Mouse (Mus musculus): ENCODE measurements around the gene Arhgap18. TPM values are rescaled to one million over a fixed set of nuclear protein-coding genes. Genes with fewer than 3 reads are reported as not detected.

The Arhgap18 gene
- polyA plus RNA-seq, 1 experiment from 2014 or later: 25.4 TPM

- no peak overlapping the region for H3K4me3 ChIP-seq (ENCODE audit: low read depth, low read length)
- H3K9me3 ChIP-seq (replicated peaks; ENCODE audit: control insufficient read depth, low read length): no peaks in the 10 kb centered on the region
- H3K9ac ChIP-seq (replicated peaks; ENCODE audit: low read length): no peak overlapping the region
- H3K4me2 ChIP-seq (ENCODE audit: low read depth, low read length): no peak overlapping the region
- no peak for DNase-seq (ENCODE audit: low spot score)
- H3K27me3 ChIP-seq (ENCODE audit: control insufficient read depth, insufficient read depth, low read length): no peaks in the 10 kb centered on the region
- H3K36me3 ChIP-seq (replicated peaks; ENCODE audit: control insufficient read depth, insufficient read depth, low read depth, low read length): no peaks in the 10 kb centered on the region
- 92% methylated on average over 8 of the region's 8 CpGs for WGBS
- H3K27ac ChIP-seq (replicated peaks; ENCODE audit: low read depth, low read length): no peak overlapping the region
- no peaks in the 10 kb centered on the region for H3K4me1 ChIP-seq (ENCODE audit: control insufficient read depth, insufficient read depth, low read length)
- no peak for ATAC-seq (replicated peaks; ENCODE audit: insufficient number of reproducible peaks, low FRiP score, low TSS enrichment, low read depth)
Observed at GRCm38 (mm10) chr10:26793013-26793412, 39.8 kb downstream of the Arhgap18 start.

GRCm38 (mm10) chr10:26796432-26797286 is 43.4 kb downstream of the Arhgap18 start:
- no peaks in the 10 kb centered on the region for H3K9me3 ChIP-seq (replicated peaks; ENCODE audit: control insufficient read depth, low read length)
- 64% methylated on average over 10 of the region's 10 CpGs for WGBS
- H3K9ac ChIP-seq (replicated peaks; ENCODE audit: low read length): no peak overlapping the region
- H3K27ac ChIP-seq (replicated peaks; ENCODE audit: low read depth, low read length): no peak overlapping the region
- ATAC-seq (replicated peaks; ENCODE audit: insufficient number of reproducible peaks, low FRiP score, low TSS enrichment, low read depth): no peak
- H3K4me1 ChIP-seq (ENCODE audit: control insufficient read depth, insufficient read depth, low read length): no peaks in the 10 kb centered on the region
- H3K36me3 ChIP-seq (replicated peaks; ENCODE audit: control insufficient read depth, insufficient read depth, low read depth, low read length): no peaks in the 10 kb centered on the region
- no peak for DNase-seq (ENCODE audit: low spot score)
- no peak overlapping the region for H3K4me3 ChIP-seq (ENCODE audit: low read depth, low read length)
- H3K4me2 ChIP-seq (ENCODE audit: low read depth, low read length): no peak overlapping the region
- H3K27me3 ChIP-seq (ENCODE audit: control insufficient read depth, insufficient read depth, low read length): no peaks in the 10 kb centered on the region

GRCm38 (mm10) chr10:26797287-26797672 is 44.1 kb downstream of the Arhgap18 start:
- no peak overlapping the region for H3K27ac ChIP-seq (replicated peaks; ENCODE audit: low read depth, low read length)
- H3K4me3 ChIP-seq (ENCODE audit: low read depth, low read length): no peak overlapping the region
- H3K36me3 ChIP-seq (replicated peaks; ENCODE audit: control insufficient read depth, insufficient read depth, low read depth, low read length): no peaks in the 10 kb centered on the region
- H3K4me1 ChIP-seq (ENCODE audit: control insufficient read depth, insufficient read depth, low read length): no peaks in the 10 kb centered on the region
- H3K9me3 ChIP-seq (replicated peaks; ENCODE audit: control insufficient read depth, low read length): no peaks in the 10 kb centered on the region
- ATAC-seq (replicated peaks; ENCODE audit: insufficient number of reproducible peaks, low FRiP score, low TSS enrichment, low read depth): no peak
- no peak overlapping the region for H3K9ac ChIP-seq (replicated peaks; ENCODE audit: low read length)
- DNase-seq (ENCODE audit: low spot score): no peak
- 94% methylated on average over 7 of the region's 7 CpGs for WGBS
- H3K27me3 ChIP-seq (ENCODE audit: control insufficient read depth, insufficient read depth, low read length): no peaks in the 10 kb centered on the region
- H3K4me2 ChIP-seq (ENCODE audit: low read depth, low read length): no peak overlapping the region

- H3K9me3 ChIP-seq (replicated peaks; ENCODE audit: control insufficient read depth, low read length): no peaks in the 10 kb centered on the region
- no peak overlapping the region for H3K4me3 ChIP-seq (ENCODE audit: low read depth, low read length)
- no peak overlapping the region for H3K27ac ChIP-seq (replicated peaks; ENCODE audit: low read depth, low read length)
- DNase-seq (ENCODE audit: low spot score) (no peak), ATAC-seq (replicated peaks; ENCODE audit: insufficient number of reproducible peaks, low FRiP score, low TSS enrichment, low read depth) (no peak)
- H3K27me3 ChIP-seq (ENCODE audit: control insufficient read depth, insufficient read depth, low read length): no peaks in the 10 kb centered on the region
- no peak overlapping the region for H3K9ac ChIP-seq (replicated peaks; ENCODE audit: low read length)
- H3K36me3 ChIP-seq (replicated peaks; ENCODE audit: control insufficient read depth, insufficient read depth, low read depth, low read length): no peaks in the 10 kb centered on the region
- 78% methylated on average over 10 of the region's 10 CpGs for WGBS
- no peaks in the 10 kb centered on the region for H3K4me1 ChIP-seq (ENCODE audit: control insufficient read depth, insufficient read depth, low read length)
- no peak overlapping the region for H3K4me2 ChIP-seq (ENCODE audit: low read depth, low read length)
Observed at GRCm38 (mm10) chr10:26798752-26799411, 45.7 kb downstream of the Arhgap18 start.

- no peak for ATAC-seq (replicated peaks; ENCODE audit: insufficient number of reproducible peaks, low FRiP score, low TSS enrichment, low read depth)
- DNase-seq (ENCODE audit: low spot score): no peak
Observed at GRCm38 (mm10) chr10:26799562-26800051, 46.4 kb downstream of the Arhgap18 start.

GRCm38 (mm10) chr10:26804351-26804983 is 51.2 kb downstream of the Arhgap18 start:
- ATAC-seq (replicated peaks; ENCODE audit: insufficient number of reproducible peaks, low FRiP score, low TSS enrichment, low read depth) (no peak), DNase-seq (ENCODE audit: low spot score) (no peak)
- Histone ChIP-seq H3K9me3 (replicated peaks; ENCODE audit: control insufficient read depth, low read length) (no peaks in the 10 kb centered on the region), H3K4me1 (ENCODE audit: control insufficient read depth, insufficient read depth, low read length) (no peaks in the 10 kb centered on the region), H3K9ac (replicated peaks; ENCODE audit: low read length) (no peak overlapping the region), H3K27me3 (ENCODE audit: control insufficient read depth, insufficient read depth, low read length) (no peaks in the 10 kb centered on the region), H3K36me3 (replicated peaks; ENCODE audit: control insufficient read depth, insufficient read depth, low read depth, low read length) (no peaks in the 10 kb centered on the region), H3K4me2 (ENCODE audit: low read depth, low read length) (no peak overlapping the region), H3K4me3 (ENCODE audit: low read depth, low read length) (no peak overlapping the region), H3K27ac (replicated peaks; ENCODE audit: low read depth, low read length) (no peak overlapping the region)
- 55% methylated on average over 5 of the region's 5 CpGs for WGBS

More at GRCm38 (mm10) chr10:26799562-26800051, 46.4 kb downstream of the Arhgap18 start:
- WGBS: 71% methylated on average over 5 of the region's 5 CpGs
- no peak overlapping the region for H3K4me2 ChIP-seq (ENCODE audit: low read depth, low read length)
- H3K4me3 ChIP-seq (ENCODE audit: low read depth, low read length): no peak overlapping the region
- H3K4me1 ChIP-seq (ENCODE audit: control insufficient read depth, insufficient read depth, low read length): no peaks in the 10 kb centered on the region
- H3K27me3 ChIP-seq (ENCODE audit: control insufficient read depth, insufficient read depth, low read length): no peaks in the 10 kb centered on the region
- no peaks in the 10 kb centered on the region for H3K9me3 ChIP-seq (replicated peaks; ENCODE audit: control insufficient read depth, low read length)
- H3K36me3 ChIP-seq (replicated peaks; ENCODE audit: control insufficient read depth, insufficient read depth, low read depth, low read length): no peaks in the 10 kb centered on the region
- no peak overlapping the region for H3K27ac ChIP-seq (replicated peaks; ENCODE audit: low read depth, low read length)
- H3K9ac ChIP-seq (replicated peaks; ENCODE audit: low read length): no peak overlapping the region

GRCm38 (mm10) chr10:26805007-26805406 is 51.8 kb downstream of the Arhgap18 start:
- Histone ChIP-seq H3K9me3 (replicated peaks; ENCODE audit: control insufficient read depth, low read length) (no peaks in the 10 kb centered on the region), H3K4me2 (ENCODE audit: low read depth, low read length) (no peak overlapping the region), H3K4me3 (ENCODE audit: low read depth, low read length) (no peak overlapping the region), H3K27me3 (ENCODE audit: control insufficient read depth, insufficient read depth, low read length) (no peaks in the 10 kb centered on the region), H3K4me1 (ENCODE audit: control insufficient read depth, insufficient read depth, low read length) (no peaks in the 10 kb centered on the region), H3K36me3 (replicated peaks; ENCODE audit: control insufficient read depth, insufficient read depth, low read depth, low read length) (no peaks in the 10 kb centered on the region), H3K27ac (replicated peaks; ENCODE audit: low read depth, low read length) (no peak overlapping the region), H3K9ac (replicated peaks; ENCODE audit: low read length) (no peak overlapping the region)
- WGBS: 80% methylated on average over 1 of the region's 1 CpGs
- no peak for ATAC-seq (replicated peaks; ENCODE audit: insufficient number of reproducible peaks, low FRiP score, low TSS enrichment, low read depth)
- no peak for DNase-seq (ENCODE audit: low spot score)

Measured in embryonic facial prominence, embryonic 11.5 days (tissue).